Mouse (Mus musculus): ENCODE measurements around the gene Mark1.

DNA sequence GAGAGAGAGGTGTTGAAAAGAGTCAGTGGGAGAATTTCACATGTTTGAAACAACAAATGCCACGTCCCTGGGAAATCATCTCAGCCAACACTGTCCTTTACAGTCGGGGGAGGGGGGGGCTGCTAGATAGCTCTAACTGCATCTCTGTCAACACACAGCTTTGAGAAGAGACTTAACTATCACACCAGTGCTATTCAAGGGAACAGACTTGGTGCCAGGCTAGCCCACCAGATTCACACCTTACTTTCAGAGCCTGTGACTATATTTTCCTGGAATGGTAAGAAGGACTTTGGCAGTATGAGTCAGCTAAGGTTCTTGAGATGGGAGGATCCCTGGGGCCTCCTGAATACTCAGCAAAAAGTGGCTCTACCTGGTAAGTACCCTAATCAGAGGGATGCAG lies 122.1 kb downstream of the Mark1 start:
- TF ChIP-seq CTCF (IDR thresholded peaks at IDR 0.05; ENCODE audit: insufficient read depth, low read depth, low read length), result no peak
- no peak for TF ChIP-seq POLR2A (IDR thresholded peaks at IDR 0.05; ENCODE audit: insufficient read depth, low read depth, low read length)

Measured in olfactory bulb, adult 2 months (tissue).